Mouse (Mus musculus): ENCODE measurements around the gene Slc25a43.
"Not testable (repeated sequence)": the region's sequence is repeated elsewhere in the genome, so short reads cannot be mapped to it uniquely, and the experiment has no call there.

Gene Slc25a43

GRCm38 (mm10) chrX:36789360-36789759 lies 45.9 kb downstream of the Slc25a43 start:
- no peak for DNase-seq (ENCODE audit: low spot score)

- DNase-seq (ENCODE audit: low spot score), result no peak
Observed at GRCm38 (mm10) chrX:36794571-36794970, 51.1 kb downstream of the Slc25a43 start.

- peak; percentile 85 for DNase-seq (ENCODE audit: low spot score)
Observed at GRCm38 (mm10) chrX:36795424-36796162, 52.1 kb downstream of the Slc25a43 start, which contains the start of gene Slc25a5. Slc25a5 (plus strand) TSS chrX:36795651.

GRCm38 (mm10) chrX:36796163-36796581 lies 52.7 kb downstream of the Slc25a43 start:
- DNase-seq (ENCODE audit: low spot score), result peak; percentile 84

GRCm38 (mm10) chrX:36796734-36797133 lies 53.3 kb downstream of the Slc25a43 start:
- not testable (repeated sequence) for DNase-seq (ENCODE audit: low spot score)

- no peak for DNase-seq (ENCODE audit: low spot score)
Observed at GRCm38 (mm10) chrX:36799131-36799879, 55.8 kb downstream of the Slc25a43 start.

- DNase-seq (ENCODE audit: low spot score), result no peak
Observed at GRCm38 (mm10) chrX:36803189-36803588, 59.7 kb downstream of the Slc25a43 start.

- peak; percentile 94 for DNase-seq (ENCODE audit: low spot score)
Observed at GRCm38 (mm10) chrX:36804196-36804595, 60.7 kb downstream of the Slc25a43 start.

GRCm38 (mm10) chrX:36805466-36806235 lies 62.2 kb downstream of the Slc25a43 start:
- DNase-seq (ENCODE audit: low spot score), result no peak

GRCm38 (mm10) chrX:36807360-36808317 lies 64.2 kb downstream of the Slc25a43 start:
- DNase-seq (ENCODE audit: low spot score), result peak; percentile 91

GRCm38 (mm10) chrX:36808318-36808683 lies 64.8 kb downstream of the Slc25a43 start:
- peak; percentile 41 for DNase-seq (ENCODE audit: low spot score)

- DNase-seq (ENCODE audit: low spot score), result peak; percentile 74
Observed at GRCm38 (mm10) chrX:36811377-36811776, 67.9 kb downstream of the Slc25a43 start.

- no peak for DNase-seq (ENCODE audit: low spot score)
Observed at GRCm38 (mm10) chrX:36814161-36814836, 70.8 kb downstream of the Slc25a43 start.

GRCm38 (mm10) chrX:36815022-36815421 lies 71.6 kb downstream of the Slc25a43 start:
- no peak for DNase-seq (ENCODE audit: low spot score)

- no peak for DNase-seq (ENCODE audit: low spot score)
Observed at GRCm38 (mm10) chrX:36815439-36815838, 72.0 kb downstream of the Slc25a43 start.

- no peak for DNase-seq (ENCODE audit: low spot score)
Observed at GRCm38 (mm10) chrX:36816368-36816899, 73.0 kb downstream of the Slc25a43 start.

- DNase-seq (ENCODE audit: low spot score), result no peak
Observed at GRCm38 (mm10) chrX:36816953-36817441, 73.5 kb downstream of the Slc25a43 start.

- DNase-seq (ENCODE audit: low spot score), result no peak
Observed at GRCm38 (mm10) chrX:36819575-36819974, 76.1 kb downstream of the Slc25a43 start.

GRCm38 (mm10) chrX:36820201-36820600 lies 76.7 kb downstream of the Slc25a43 start:
- peak; percentile 54 for DNase-seq (ENCODE audit: low spot score)
